Mouse (Mus musculus) kidney, postnatal 0 days (tissue): ENCODE measurements around the gene Neo1. TPM values are rescaled to one million over a fixed set of nuclear protein-coding genes. Genes with fewer than 3 reads are reported as not detected.

Experiments
- ATAC-seq: fragments of 200-750 bp; cut with Nextera tagmentation; replicated peaks from 2 replicates; pipeline ENCODE4 v1.8.0; 2017; ENCODE audit warnings: low read depth, moderate number of reproducible peaks, moderate TSS enrichment, moderate library complexity; ENCODE audit not compliant: low FRiP score
- DNase-seq: peaks from one replicate; pipeline ENCODE4 v3.0.0-alpha.2; 2016; ENCODE audit warnings: low spot score
- H3K27ac ChIP-seq: fragments of 300-500 bp; sonication (generic); 2 replicates; pipeline ENCODE4 v1.5.1; 2014; ENCODE audit warnings: mild to moderate bottlenecking
- H3K27me3 ChIP-seq: fragments of 300-500 bp; sonication (generic); 2 replicates; pipeline ENCODE4 v1.6.1; 2014; ENCODE audit warnings: low read length, mixed read lengths; ENCODE audit not compliant: insufficient read depth
- H3K36me3 ChIP-seq: fragments of 300-500 bp; sonication (generic); 2 replicates; pipeline ENCODE4 v1.6.1; 2014; ENCODE audit warnings: low read length, mixed read lengths; ENCODE audit not compliant: insufficient read depth
- H3K4me1 ChIP-seq: fragments of 300-500 bp; sonication (generic); replicated peaks from 2 replicates; pipeline ENCODE4 v1.6.1; 2014; ENCODE audit warnings: antibody characterized with exemption, low read length, mixed read lengths; ENCODE audit not compliant: insufficient read depth
- H3K4me2 ChIP-seq: fragments of 300-500 bp; sonication (generic); 2 replicates; pipeline ENCODE4 v1.6.1; 2014; ENCODE audit warnings: mild to moderate bottlenecking, low read length, moderate library complexity, mixed read lengths
- H3K4me3 ChIP-seq: fragments of 300-500 bp; sonication (generic); replicated peaks from 2 replicates; pipeline ENCODE4 v1.5.1; 2014; ENCODE audit warnings: low read depth, low read length
- H3K9ac ChIP-seq: fragments of 300-500 bp; sonication (generic); 2 replicates; pipeline ENCODE4 v1.6.1; 2014; ENCODE audit warnings: low read depth, low read length
- H3K9me3 ChIP-seq: fragments of 300-500 bp; sonication (generic); replicated peaks from 2 replicates; pipeline ENCODE4 v1.6.1; 2016; ENCODE audit warnings: low read length, inconsistent platforms, mixed read lengths
- CTCF ChIP-seq: IDR thresholded peaks from 2 replicates; pipeline ENCODE4 v1.5.1; 2016; ENCODE audit warnings: antibody characterized with exemption, low read depth, mild to moderate bottlenecking, moderate library complexity
- WGBS: fragments of 180-500 bp; shearing (Covaris S2); extraction: QIAGEN DNeasy Blood & Tissue Kit; methylation state at CpG from one replicate; pipeline ENCODE4 v1.1.7; 2014; 5-methylcytosine and 5-hydroxymethylcytosine counted together
- polyA plus RNA-seq: library from polyadenylated mRNA; unstranded; fragments of >200 nt; fragmentation: Nextera tagmentation; extraction: Ambion mirVana; gene quantifications from 2 replicates; pipeline ENCODE4 v1.2.1, GENCODE M21; 2015

Gene Neo1
- polyA plus RNA-seq, 1 experiment from 2014 or later: 25.3 TPM

DNA sequence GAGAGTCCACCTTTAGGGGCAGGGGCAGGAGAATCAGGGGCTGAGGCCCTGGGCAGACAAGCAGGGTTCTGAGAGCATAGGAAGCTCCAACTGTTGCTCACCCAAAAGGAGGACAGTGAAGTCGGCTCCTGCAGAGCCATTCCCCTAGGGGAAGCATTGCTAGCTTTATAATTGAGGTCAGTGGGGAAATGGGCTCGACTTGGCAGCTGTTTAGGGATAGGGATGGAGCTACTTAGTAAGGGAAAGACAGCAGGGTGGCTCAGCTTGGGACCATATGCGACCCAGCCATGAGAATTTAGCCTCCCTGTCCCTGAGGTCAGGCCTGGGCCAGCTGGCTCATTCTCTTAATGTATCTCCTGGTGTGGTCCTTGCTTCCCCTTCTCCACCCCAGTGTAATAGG is 181.3 kb downstream of the Neo1 start:
- H3K27ac ChIP-seq: no peak overlapping the region
- H3K36me3 ChIP-seq: no peaks in the 10 kb centered on the region
- H3K9ac ChIP-seq: no peak overlapping the region
- ATAC-seq: no peak
- H3K4me1 ChIP-seq: 0 out of 2 replicates have a peak, but pooled peaks cover 7% of the 10 kb centered on the region
- no peak overlapping the region for H3K4me2 ChIP-seq
- no peak for TF ChIP-seq CTCF
- H3K27me3 ChIP-seq: no peaks in the 10 kb centered on the region
- 48% methylated on average over 3 of the region's 3 CpGs for WGBS
- DNase-seq: no peak
- H3K4me3 ChIP-seq: no peak overlapping the region
- no peaks in the 10 kb centered on the region for H3K9me3 ChIP-seq

DNA sequence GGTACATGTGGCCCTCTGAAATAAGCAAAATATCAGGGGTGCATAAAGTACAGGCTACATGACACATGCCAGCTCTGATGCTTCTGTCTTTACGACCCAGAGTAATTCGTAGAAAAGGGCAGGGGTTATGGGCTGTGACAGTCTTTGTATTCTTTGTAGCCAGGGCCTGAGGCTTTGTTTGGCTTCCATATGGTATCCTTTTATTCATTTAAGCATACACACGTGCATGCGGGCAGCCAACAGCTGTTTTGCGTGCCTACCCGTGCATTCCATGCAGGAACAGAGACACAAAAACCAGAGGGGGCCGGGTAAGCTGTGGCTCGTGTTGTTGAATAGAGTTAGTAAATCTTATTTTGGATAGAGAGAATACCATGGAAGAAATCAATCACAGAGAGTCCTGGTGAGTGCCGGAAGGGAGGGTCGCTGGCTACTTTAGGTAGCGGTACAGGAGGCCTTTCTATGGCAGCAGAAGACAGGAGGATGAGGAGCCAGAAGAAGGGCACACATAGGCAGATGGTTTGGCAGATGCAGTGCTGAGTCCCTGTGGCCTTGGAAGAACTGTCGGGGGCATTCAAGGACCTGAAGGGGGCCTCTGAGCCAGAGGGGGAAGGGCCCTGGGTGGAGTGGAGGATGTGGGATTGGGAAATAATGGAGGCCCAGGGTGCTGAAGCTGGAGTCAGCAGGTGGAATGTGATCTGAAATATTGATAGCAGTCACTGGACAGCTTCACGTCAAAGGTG is 186.5 kb downstream of the Neo1 start:
- Histone ChIP-seq H3K4me3 (no peak overlapping the region), H3K36me3 (no peaks in the 10 kb centered on the region), H3K4me1 (no peaks in the 10 kb centered on the region), H3K9ac (no peak overlapping the region), H3K4me2 (no peak overlapping the region), H3K27me3 (no peaks in the 10 kb centered on the region), H3K27ac (no peak overlapping the region), H3K9me3 (no peaks in the 10 kb centered on the region)
- DNase-seq: no peak
- WGBS: 64% methylated on average over 13 of the region's 13 CpGs
- ATAC-seq: no peak
- TF ChIP-seq CTCF: no peak

DNA sequence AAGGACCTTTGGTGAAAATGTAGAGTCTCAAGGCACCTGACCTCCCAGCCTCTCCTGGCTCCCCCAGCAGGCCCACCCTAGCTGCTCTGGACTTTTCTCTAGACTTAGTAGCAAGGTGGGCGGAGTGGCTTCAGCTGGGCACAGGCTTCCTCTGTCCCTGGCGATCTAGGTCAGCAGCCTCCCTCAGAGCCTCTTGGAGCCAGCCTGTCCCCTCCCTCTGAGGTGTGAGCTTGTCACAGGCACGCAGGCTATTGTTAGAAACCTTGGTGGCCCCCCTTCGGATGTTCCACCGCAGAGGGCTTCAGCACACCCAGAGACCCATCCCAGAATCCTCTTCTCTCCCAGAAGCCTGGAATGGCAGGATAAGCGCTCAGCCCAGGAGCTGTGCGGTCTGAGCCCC is 188.6 kb downstream of the Neo1 start:
- ATAC-seq: no peak
- no peak overlapping the region for H3K9ac ChIP-seq
- no peak overlapping the region for H3K4me3 ChIP-seq
- no peaks in the 10 kb centered on the region for H3K27me3 ChIP-seq
- DNase-seq: no peak
- no peaks in the 10 kb centered on the region for H3K36me3 ChIP-seq
- no peak overlapping the region for H3K4me2 ChIP-seq
- no peaks in the 10 kb centered on the region for H3K4me1 ChIP-seq
- 77% methylated on average over 7 of the region's 7 CpGs for WGBS
- TF ChIP-seq CTCF: no peak
- no peaks in the 10 kb centered on the region for H3K9me3 ChIP-seq
- H3K27ac ChIP-seq: no peak overlapping the region

DNA sequence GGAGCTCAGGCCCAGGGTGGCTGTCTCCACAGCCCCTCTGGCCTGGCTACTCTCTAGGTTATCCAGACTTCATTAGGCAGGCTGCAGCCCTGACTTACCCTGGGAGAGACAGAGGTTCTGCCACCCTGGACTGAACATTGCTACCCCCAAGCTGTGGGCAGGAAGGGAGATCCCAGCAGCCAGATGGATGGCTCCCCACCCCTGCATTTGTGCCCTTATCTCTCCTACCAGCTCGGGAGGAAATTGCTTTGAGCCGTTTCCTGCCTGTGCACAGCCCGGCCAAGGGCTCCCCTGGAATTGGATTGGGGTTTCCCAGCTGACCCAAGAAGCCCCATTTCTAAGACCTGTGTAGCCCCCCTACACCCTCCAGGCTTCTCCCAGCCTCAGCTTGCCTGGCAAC is 189.2 kb downstream of the Neo1 start:
- ATAC-seq (no peak), DNase-seq (no peak)
- H3K9ac ChIP-seq: no peak overlapping the region
- 31% methylated on average over 3 of the region's 3 CpGs for WGBS
- no peaks in the 10 kb centered on the region for H3K9me3 ChIP-seq
- H3K27me3 ChIP-seq: no peaks in the 10 kb centered on the region
- H3K4me2 ChIP-seq: no peak overlapping the region
- H3K27ac ChIP-seq: no peak overlapping the region
- no peaks in the 10 kb centered on the region for H3K36me3 ChIP-seq
- no peak for TF ChIP-seq CTCF
- H3K4me1 ChIP-seq: no peaks in the 10 kb centered on the region
- H3K4me3 ChIP-seq: no peak overlapping the region

DNA sequence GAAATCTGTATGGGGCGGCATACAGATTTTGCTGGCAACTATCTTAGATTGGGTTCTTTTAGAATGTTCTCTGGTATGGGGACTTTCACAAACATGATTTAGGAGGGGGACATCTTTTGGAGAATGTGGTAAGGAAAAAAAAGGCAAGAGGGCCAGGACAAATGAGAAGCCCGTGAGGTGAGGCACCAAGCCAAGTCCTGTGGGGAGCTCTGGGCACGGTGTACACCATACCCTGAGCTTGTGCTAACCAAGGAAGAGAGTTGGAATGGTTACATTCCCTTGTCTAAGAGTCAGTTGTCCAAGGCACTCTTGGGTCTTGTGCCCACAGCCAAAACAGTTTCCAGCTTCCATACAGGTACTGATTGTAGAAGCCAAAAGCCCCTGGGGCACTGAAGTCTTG is 191.6 kb downstream of the Neo1 start:
- H3K27me3 ChIP-seq: no peaks in the 10 kb centered on the region
- H3K9ac ChIP-seq: no peak overlapping the region
- ATAC-seq (no peak), DNase-seq (no peak)
- 91% methylated on average over 3 of the region's 3 CpGs for WGBS
- no peaks in the 10 kb centered on the region for H3K9me3 ChIP-seq
- no peak overlapping the region for H3K4me2 ChIP-seq
- no peak for TF ChIP-seq CTCF
- no peaks in the 10 kb centered on the region for H3K36me3 ChIP-seq
- H3K27ac ChIP-seq: no peak overlapping the region
- H3K4me1 ChIP-seq: no peaks in the 10 kb centered on the region
- H3K4me3 ChIP-seq: no peak overlapping the region

DNA sequence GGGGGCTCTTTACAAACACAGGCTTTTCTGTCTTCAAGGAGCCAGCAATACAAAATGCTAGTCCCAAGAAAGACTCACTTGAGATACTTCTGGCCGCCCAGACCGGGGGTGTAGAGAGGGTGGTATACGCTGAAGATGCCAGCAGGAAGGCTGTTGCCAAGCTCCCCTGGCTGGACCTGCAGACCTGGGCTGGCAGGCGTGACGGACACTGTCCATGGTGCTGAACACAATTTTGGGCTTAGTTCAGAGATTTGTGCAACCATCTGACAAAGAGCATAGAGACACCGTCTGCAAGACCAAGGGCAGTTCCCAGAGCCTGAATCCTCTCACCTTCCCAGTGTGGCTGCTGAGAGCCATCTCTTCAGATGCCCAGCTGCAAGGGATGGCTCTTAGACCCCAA is 194.6 kb downstream of the Neo1 start:
- no peaks in the 10 kb centered on the region for H3K27me3 ChIP-seq
- no peak overlapping the region for H3K9ac ChIP-seq
- no peaks in the 10 kb centered on the region for H3K36me3 ChIP-seq
- H3K4me1 ChIP-seq: no peaks in the 10 kb centered on the region
- H3K4me2 ChIP-seq: no peak overlapping the region
- no peaks in the 10 kb centered on the region for H3K9me3 ChIP-seq
- peak; percentile 73 for DNase-seq
- no peak for ATAC-seq
- WGBS: 19% methylated on average over 6 of the region's 6 CpGs
- no peak overlapping the region for H3K27ac ChIP-seq
- no peak overlapping the region for H3K4me3 ChIP-seq
- TF ChIP-seq CTCF: no peak

DNA sequence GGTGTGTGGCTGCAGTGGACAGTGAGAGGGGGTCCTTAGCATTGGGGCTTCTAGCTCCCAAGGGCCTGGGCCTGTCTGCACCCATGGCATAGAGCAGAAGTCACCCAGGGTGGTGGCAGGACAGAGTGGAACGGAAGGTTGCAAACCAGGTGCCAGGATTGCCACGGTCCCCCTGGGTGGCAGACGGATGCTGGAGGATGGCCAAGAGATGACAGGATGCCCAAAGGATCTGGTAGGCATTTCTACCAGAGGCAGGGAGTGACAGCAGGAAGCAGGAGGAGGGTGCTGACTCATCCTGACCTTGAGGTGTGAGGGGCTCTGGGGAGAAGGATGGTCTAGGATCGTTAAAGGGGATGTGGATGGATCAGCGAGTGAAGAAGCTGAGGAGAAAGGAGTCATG is 197.7 kb downstream of the Neo1 start:
- Histone ChIP-seq H3K4me3 (no peak overlapping the region), H3K4me2 (no peak overlapping the region), H3K36me3 (no peaks in the 10 kb centered on the region), H3K27me3 (no peaks in the 10 kb centered on the region), H3K4me1 (peaks cover 3% of the 10 kb centered on the region; the same call in 1 of the 2 replicates), H3K27ac (no peak overlapping the region), H3K9ac (no peak overlapping the region), H3K9me3 (no peaks in the 10 kb centered on the region)
- WGBS: 79% methylated on average over 5 of the region's 5 CpGs
- no peak for TF ChIP-seq CTCF
- DNase-seq (no peak), ATAC-seq (no peak)
